Mouse (Mus musculus): ENCODE measurements around the gene Sdk1.

GRCm38 (mm10) chr5:141758885-141759284, 517.6 kb downstream of the Sdk1 start:
- no peak for TF ChIP-seq CTCF (IDR thresholded peaks at IDR 0.05; ENCODE audit: low read depth, low read length)
- no peak for TF ChIP-seq EP300 (IDR thresholded peaks at IDR 0.05; ENCODE audit: insufficient read depth, low read depth, low read length)
- TF ChIP-seq POLR2A (IDR thresholded peaks at IDR 0.05; ENCODE audit: insufficient read depth, low read length), result no peak
